Mouse (Mus musculus) intestine, postnatal 0 days (tissue): ENCODE results near the gene Myh15. TPM values are rescaled to one million over a fixed set of nuclear protein-coding genes. Genes with fewer than 3 reads are reported as not detected.
A peak's percentile ranks its signal among the peaks of the same experiment; 100 is the strongest.

Experiments
- ATAC-seq: fragments of 200-750 bp; cut with Nextera tagmentation; 2 replicates; pipeline ENCODE4 v1.8.0; 2017; ENCODE audit warnings: mild to moderate bottlenecking, moderate TSS enrichment, moderate library complexity
- H3K27ac ChIP-seq: fragments of 300-500 bp; sonication (generic); 2 replicates; pipeline ENCODE4 v1.5.1; 2014; ENCODE audit warnings: mild to moderate bottlenecking, low read depth, low read length, moderate library complexity
- H3K27me3 ChIP-seq: fragments of 300-500 bp; sonication (generic); replicated peaks from 2 replicates; pipeline ENCODE4 v1.6.1; 2014; ENCODE audit warnings: low read length, mixed read lengths; ENCODE audit not compliant: control insufficient read depth, insufficient read depth
- H3K36me3 ChIP-seq: fragments of 300-500 bp; sonication (generic); 2 replicates; pipeline ENCODE4 v1.6.1; 2014; ENCODE audit warnings: mild to moderate bottlenecking, moderate library complexity; ENCODE audit not compliant: control insufficient read depth, insufficient read depth
- H3K4me1 ChIP-seq: fragments of 300-500 bp; sonication (generic); replicated peaks from 2 replicates; pipeline ENCODE4 v1.6.1; 2014; ENCODE audit warnings: antibody characterized with exemption, low read length, mixed read lengths; ENCODE audit not compliant: control insufficient read depth, insufficient read depth
- H3K4me2 ChIP-seq: fragments of 300-500 bp; sonication (generic); replicated peaks from 2 replicates; pipeline ENCODE4 v1.6.1; 2014; ENCODE audit warnings: low read depth, mild to moderate bottlenecking, moderate library complexity
- H3K4me3 ChIP-seq: fragments of 300-500 bp; sonication (generic); 2 replicates; pipeline ENCODE4 v1.5.1; 2014; ENCODE audit warnings: low read depth, low read length
- H3K9ac ChIP-seq: fragments of 300-500 bp; sonication (generic); 2 replicates; pipeline ENCODE4 v1.6.1; 2014; ENCODE audit warnings: mild to moderate bottlenecking, low read depth, low read length
- H3K9me3 ChIP-seq: fragments of 300-500 bp; sonication (generic); 2 replicates; pipeline ENCODE4 v1.6.1; 2016; ENCODE audit warnings: mixed run types; ENCODE audit not compliant: control insufficient read depth
- CTCF ChIP-seq: sonication (generic); IDR thresholded peaks from 2 replicates; pipeline ENCODE4 v1.5.1; 2016; ENCODE audit warnings: low read depth, mild to moderate bottlenecking, control low read depth, antibody characterized with exemption, moderate library complexity
- WGBS: fragments of 180-500 bp; shearing (Covaris S2); extraction: QIAGEN DNeasy Blood & Tissue Kit; methylation state at CpG from one replicate; pipeline ENCODE4 v1.1.7; 2014; 5-methylcytosine and 5-hydroxymethylcytosine counted together
- polyA plus RNA-seq: library from polyadenylated mRNA; unstranded; fragments of >200 nt; fragmentation: Nextera tagmentation; extraction: Ambion mirVana; gene quantifications from 2 replicates; pipeline ENCODE4 v1.2.1, GENCODE M21; 2015

The Myh15 gene
- polyA plus RNA-seq, 1 experiment from 2014 or later: not detected

DNA sequence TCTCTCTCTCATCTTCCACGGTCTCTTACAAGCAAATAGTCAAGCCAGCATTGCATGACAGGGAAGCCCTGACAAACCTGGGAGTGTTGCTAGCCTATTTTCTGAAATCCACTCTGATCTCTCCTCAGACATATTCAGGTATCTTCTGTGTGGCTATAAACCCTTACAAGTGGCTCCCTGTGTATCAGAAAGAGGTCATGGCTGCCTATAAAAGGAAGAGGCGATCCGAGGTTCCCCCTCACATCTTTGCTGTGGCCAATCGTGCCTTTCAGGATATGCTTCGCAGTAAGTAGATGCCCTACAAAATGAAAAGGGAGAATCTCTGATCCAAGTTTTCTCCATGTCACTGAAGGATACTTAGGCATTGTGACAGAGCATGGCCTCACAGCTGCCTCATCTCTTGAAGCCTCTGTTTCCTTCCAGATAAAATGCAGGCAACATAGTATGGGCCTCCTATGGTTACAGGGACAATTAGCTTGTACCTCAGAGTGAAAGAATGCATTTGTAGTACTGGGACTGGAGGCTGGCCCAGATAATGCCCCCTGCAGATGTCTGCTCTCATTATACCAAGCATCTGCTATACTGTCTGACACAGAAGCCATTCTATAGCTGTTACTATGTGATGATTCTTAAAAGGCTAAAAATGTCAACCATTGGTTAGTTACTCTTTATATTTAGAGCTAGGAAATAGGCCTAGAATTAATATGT lies 12.1 kb downstream of the Myh15 start:
- 88% methylated on average over 5 of the region's 5 CpGs for WGBS
- Histone ChIP-seq H3K4me2 (no peak overlapping the region), H3K27ac (no peak overlapping the region)

DNA sequence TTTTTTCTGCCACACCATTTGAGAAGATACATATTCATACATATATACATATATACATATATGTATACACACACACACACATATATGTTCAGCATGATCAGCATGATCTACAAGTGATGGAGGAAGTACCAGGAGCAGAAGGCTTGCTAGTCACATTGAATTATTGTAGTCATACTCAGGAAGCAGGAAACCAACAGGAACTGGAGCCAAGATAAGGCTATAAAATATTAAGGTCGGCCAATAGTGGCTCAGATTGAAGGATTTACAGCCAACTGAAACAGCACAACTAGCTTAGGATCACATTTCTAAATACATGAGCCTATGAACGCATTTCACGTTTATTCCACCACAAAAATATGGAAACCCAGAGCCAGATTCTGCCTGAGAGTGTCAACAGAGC lies 14.0 kb downstream of the Myh15 start:
- Histone ChIP-seq H3K4me1 (no peaks in the 10 kb centered on the region), H3K9ac (no peak overlapping the region), H3K27ac (no peak overlapping the region), H3K9me3 (no peaks in the 10 kb centered on the region), H3K27me3 (no peaks in the 10 kb centered on the region), H3K36me3 (no peaks in the 10 kb centered on the region), H3K4me2 (no peak overlapping the region), H3K4me3 (no peak overlapping the region)
- TF ChIP-seq CTCF: no peak
- 67% methylated on average over 3 of the region's 3 CpGs for WGBS
- ATAC-seq: no peak

More for the DNA sequence above, 12.1 kb downstream of the Myh15 start:
- H3K4me1 ChIP-seq: no peaks in the 10 kb centered on the region
- ATAC-seq: no peak
- no peaks in the 10 kb centered on the region for H3K9me3 ChIP-seq
- H3K9ac ChIP-seq: no peak overlapping the region
- no peak for TF ChIP-seq CTCF
- no peaks in the 10 kb centered on the region for H3K27me3 ChIP-seq
- no peak overlapping the region for H3K4me3 ChIP-seq
- no peaks in the 10 kb centered on the region for H3K36me3 ChIP-seq

DNA sequence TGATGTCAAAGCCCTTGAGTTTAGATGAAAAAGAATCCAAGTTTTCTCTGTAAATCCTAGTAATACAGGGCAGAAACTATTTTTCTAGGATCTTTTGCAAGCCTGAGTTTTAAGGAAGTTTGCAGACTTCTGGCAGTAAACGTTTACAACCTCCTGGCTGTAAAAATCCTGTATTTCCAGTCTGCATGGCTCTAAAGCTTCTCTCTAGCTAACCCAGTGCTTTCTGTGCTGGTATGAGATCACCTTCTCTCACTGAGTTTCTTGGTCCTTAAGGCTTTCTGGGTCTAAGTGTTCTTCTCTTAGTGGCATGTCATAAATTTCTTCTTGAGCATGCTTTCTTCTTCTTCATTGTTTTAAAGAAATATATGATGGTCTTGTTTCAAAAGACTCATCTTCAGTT lies 70.7 kb downstream of the Myh15 start:
- Histone ChIP-seq H3K9ac (no peak overlapping the region), H3K4me2 (no peak overlapping the region), H3K4me1 (no peaks in the 10 kb centered on the region), H3K4me3 (no peak overlapping the region), H3K36me3 (no peaks in the 10 kb centered on the region), H3K27me3 (no peaks in the 10 kb centered on the region), H3K27ac (no peak overlapping the region), H3K9me3 (no peaks in the 10 kb centered on the region)
- no peak for TF ChIP-seq CTCF
- ATAC-seq: no peak
- WGBS: 11% methylated on average over 1 of the region's 1 CpGs

DNA sequence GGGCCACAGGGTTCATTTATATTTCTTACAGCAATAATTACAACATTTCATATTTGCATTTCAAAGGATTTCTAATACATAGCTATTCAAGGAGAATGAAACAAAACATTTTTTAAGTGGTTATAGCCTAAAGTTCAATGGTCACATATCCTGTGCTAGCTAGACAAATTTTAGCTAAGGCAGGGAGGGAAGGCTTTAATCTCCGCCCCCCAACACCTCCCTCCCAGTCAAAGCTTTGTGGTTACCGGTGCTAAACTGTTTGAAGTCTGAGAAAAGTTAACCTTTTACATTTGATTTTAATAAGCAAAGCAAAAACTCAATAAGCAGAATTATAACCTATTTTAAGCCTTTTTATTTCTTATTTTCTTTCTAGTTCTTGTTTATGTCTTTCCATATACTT lies 98.9 kb downstream of the Myh15 start:
- H3K9ac ChIP-seq: no peak overlapping the region
- TF ChIP-seq CTCF: no peak
- H3K36me3 ChIP-seq: no peaks in the 10 kb centered on the region
- no peak for ATAC-seq
- no peak overlapping the region for H3K4me3 ChIP-seq
- no peaks in the 10 kb centered on the region for H3K27me3 ChIP-seq
- H3K27ac ChIP-seq: no peak overlapping the region
- WGBS: 71% methylated on average over 2 of the region's 2 CpGs
- H3K9me3 ChIP-seq: no peaks in the 10 kb centered on the region
- H3K4me1 ChIP-seq: no peaks in the 10 kb centered on the region
- H3K4me2 ChIP-seq: no peak overlapping the region

DNA sequence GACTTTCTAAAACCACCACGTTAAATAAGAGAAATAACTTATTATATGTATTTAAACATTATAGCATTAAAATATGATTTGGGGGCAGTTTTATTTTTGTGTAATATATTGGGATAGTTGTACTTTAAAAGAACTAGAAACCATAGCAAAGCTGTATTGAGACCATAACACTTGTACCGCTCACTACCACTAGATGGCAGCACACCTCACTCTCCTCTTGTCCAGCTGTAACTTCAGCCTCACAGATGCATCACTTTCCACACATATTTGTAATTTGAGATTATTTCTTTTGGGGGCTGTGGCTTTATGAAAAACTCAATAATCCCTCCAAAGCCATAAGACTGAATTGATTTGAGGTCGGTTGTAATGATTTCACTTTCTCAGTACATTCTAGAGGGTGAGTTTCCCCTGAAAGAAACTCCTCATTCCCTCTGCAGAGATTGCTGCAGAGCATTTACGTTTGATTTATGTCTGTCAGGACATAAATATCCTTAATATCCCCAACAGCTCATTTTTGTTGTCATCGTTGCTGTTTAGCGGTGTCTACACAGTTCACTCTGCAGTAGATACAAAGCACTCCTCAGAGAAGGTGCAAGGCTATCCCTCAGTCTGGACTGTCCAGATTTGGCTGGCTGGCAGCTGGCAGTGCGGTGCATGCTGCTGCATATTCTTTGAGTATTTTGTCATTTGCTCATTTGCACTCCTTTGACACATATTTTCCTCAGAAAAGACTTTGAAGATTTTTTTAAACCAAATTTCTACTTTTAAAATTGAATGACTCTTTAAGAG lies 107.3 kb downstream of the Myh15 start:
- no peaks in the 10 kb centered on the region for H3K36me3 ChIP-seq
- H3K27ac ChIP-seq: no peak overlapping the region
- ATAC-seq: no peak
- TF ChIP-seq CTCF: peak; percentile 89
- WGBS: 35% methylated on average over 7 of the region's 7 CpGs
- no peaks in the 10 kb centered on the region for H3K27me3 ChIP-seq
- H3K4me2 ChIP-seq: no peak overlapping the region
- no peak overlapping the region for H3K9ac ChIP-seq
- H3K4me1 ChIP-seq: no peaks in the 10 kb centered on the region
- H3K4me3 ChIP-seq: no peak overlapping the region
- no peaks in the 10 kb centered on the region for H3K9me3 ChIP-seq

DNA sequence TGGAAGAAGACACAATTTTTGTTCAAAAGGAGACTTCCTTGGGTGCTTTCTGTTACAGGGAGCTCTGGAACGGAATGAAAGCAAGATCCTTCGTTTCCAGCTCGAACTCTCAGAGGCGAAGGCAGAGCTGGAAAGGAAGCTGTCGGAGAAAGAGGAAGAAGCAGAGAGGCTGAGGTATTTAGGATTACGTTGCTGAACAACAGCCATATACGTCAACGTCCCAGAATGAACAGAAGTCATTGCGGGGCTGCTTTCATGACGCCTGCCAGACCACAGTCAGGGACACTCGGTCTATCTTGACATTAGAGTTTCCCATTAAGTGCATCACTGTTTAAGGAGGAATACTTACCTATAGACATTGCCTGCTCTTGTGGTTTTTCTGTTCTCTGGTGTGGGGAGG lies 108.4 kb downstream of the Myh15 start:
- no peak overlapping the region for H3K9ac ChIP-seq
- TF ChIP-seq CTCF: no peak
- H3K9me3 ChIP-seq: no peaks in the 10 kb centered on the region
- H3K36me3 ChIP-seq: no peaks in the 10 kb centered on the region
- no peak overlapping the region for H3K4me2 ChIP-seq
- no peak overlapping the region for H3K4me3 ChIP-seq
- ATAC-seq: no peak
- H3K4me1 ChIP-seq: no peaks in the 10 kb centered on the region
- H3K27ac ChIP-seq: no peak overlapping the region
- no peaks in the 10 kb centered on the region for H3K27me3 ChIP-seq
- 77% methylated on average over 11 of the region's 11 CpGs for WGBS
